Mouse (Mus musculus): ENCODE results near the gene Hmgcr.

GRCm38 (mm10) chr13:96680163-96681087 is 9.7 kb upstream of the Hmgcr start:
- TF ChIP-seq FOSL1 (IDR thresholded peaks at IDR 0.05; ENCODE audit: insufficient read depth, low read length, poor library complexity, severe bottlenecking) = no peak
- no peak for TF ChIP-seq CTCF (IDR thresholded peaks at IDR 0.05; ENCODE audit: control insufficient read depth, insufficient read depth, insufficient read length)
- TF ChIP-seq MAX (IDR thresholded peaks at IDR 0.05) = no peak
- no peak for TF ChIP-seq MYOG (IDR thresholded peaks at IDR 0.05; ENCODE audit: control insufficient read depth, extremely low read depth, insufficient read length)
- TF ChIP-seq CEBPB (IDR thresholded peaks at IDR 0.05; ENCODE audit: low read depth) = no peak
- TF ChIP-seq USF1 (IDR thresholded peaks at IDR 0.05; ENCODE audit: low read depth) = no peak
- no peak for TF ChIP-seq MYOD1 (IDR thresholded peaks at IDR 0.05; ENCODE audit: control insufficient read depth, insufficient read length, low read depth)

Data from C2C12 (cell line).